Mouse (Mus musculus) neural tube, embryonic 15.5 days (tissue): ENCODE measurements around the gene Srp68. TPM values are rescaled to one million over a fixed set of nuclear protein-coding genes. Genes with fewer than 3 reads are reported as not detected.

Experiments used
- ATAC-seq: fragments of 200-750 bp; cut with Nextera tagmentation; 2 replicates; pipeline ENCODE4 v1.8.0; 2017; ENCODE audit warnings: mild to moderate bottlenecking, moderate TSS enrichment, moderate library complexity; ENCODE audit not compliant: low FRiP score
- H3K27ac ChIP-seq: fragments of 300-500 bp; sonication (generic); replicated peaks from 2 replicates; pipeline ENCODE4 v1.5.1; 2015; ENCODE audit warnings: mild to moderate bottlenecking, inconsistent platforms
- H3K27me3 ChIP-seq: fragments of 300-500 bp; sonication (generic); replicated peaks from 2 replicates; pipeline ENCODE4 v1.6.1; 2015; ENCODE audit warnings: inconsistent platforms
- H3K36me3 ChIP-seq: fragments of 300-500 bp; sonication (generic); 2 replicates; pipeline ENCODE4 v1.6.1; 2015; ENCODE audit warnings: inconsistent platforms
- H3K4me1 ChIP-seq: fragments of 300-500 bp; sonication (generic); 2 replicates; pipeline ENCODE4 v1.6.1; 2015; ENCODE audit warnings: inconsistent platforms
- H3K4me2 ChIP-seq: fragments of 300-500 bp; sonication (generic); 2 replicates; pipeline ENCODE4 v1.6.1; 2015; ENCODE audit warnings: inconsistent platforms, mild to moderate bottlenecking, moderate library complexity
- H3K4me3 ChIP-seq: fragments of 300-500 bp; sonication (generic); replicated peaks from 2 replicates; pipeline ENCODE4 v1.5.1; 2015; ENCODE audit warnings: mild to moderate bottlenecking, inconsistent platforms
- H3K9ac ChIP-seq: fragments of 300-500 bp; sonication (generic); replicated peaks from 2 replicates; pipeline ENCODE4 v1.6.1; 2015; ENCODE audit warnings: mild to moderate bottlenecking, inconsistent platforms
- H3K9me3 ChIP-seq: fragments of 300-500 bp; sonication (generic); replicated peaks from 2 replicates; pipeline ENCODE4 v1.6.1; 2016; ENCODE audit warnings: inconsistent platforms
- WGBS: fragments of 180-500 bp; shearing (Covaris S2); methylation state at CpG from one replicate; pipeline ENCODE4 v1.1.7; 2015; ENCODE audit warnings: mixed read lengths; 5-methylcytosine and 5-hydroxymethylcytosine counted together
- polyA plus RNA-seq: library from polyadenylated mRNA; unstranded; fragments of >200 nt; fragmentation: Nextera tagmentation; extraction: Ambion mirVana; gene quantifications from 2 replicates; pipeline ENCODE4 v1.2.1, GENCODE M21; 2015

The Srp68 gene
- polyA plus RNA-seq, 1 experiment from 2014 or later, result 64.2 TPM

DNA sequence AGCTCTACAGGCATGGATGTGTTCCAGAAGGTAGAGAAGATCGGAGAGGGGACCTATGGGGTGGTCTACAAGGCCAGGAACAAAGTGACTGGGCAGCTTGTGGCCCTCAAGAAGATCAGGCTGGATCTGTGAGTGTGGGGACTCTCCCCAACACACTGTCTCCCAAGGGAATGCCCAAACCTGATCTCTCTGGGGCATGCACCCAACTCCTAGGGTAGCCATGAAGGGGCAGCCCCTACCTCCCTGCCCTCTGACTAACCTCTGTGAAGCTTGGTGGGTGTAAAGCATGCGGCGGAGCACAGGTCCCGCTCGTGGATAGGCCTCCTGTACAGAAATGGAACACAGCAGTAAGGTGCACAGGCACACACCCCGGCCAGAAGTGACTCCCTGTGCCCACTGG lies 58.0 kb downstream of the Srp68 start:
- Histone ChIP-seq H3K36me3 (no peaks in the 10 kb centered on the region), H3K4me2 (no peak overlapping the region), H3K4me3 (no peak overlapping the region), H3K27ac (no peak overlapping the region), H3K27me3 (peaks cover 9% of the 10 kb centered on the region), H3K9me3 (no peaks in the 10 kb centered on the region), H3K9ac (no peak overlapping the region), H3K4me1 (peaks cover 19% of the 10 kb centered on the region)
- 89% methylated on average over 6 of the region's 6 CpGs for WGBS
- ATAC-seq, result no peak

- peaks cover 19% of the 10 kb centered on the region for H3K4me1 ChIP-seq
- H3K27ac ChIP-seq, result no peak overlapping the region
- no peak overlapping the region for H3K4me2 ChIP-seq
- H3K27me3 ChIP-seq, result 0 out of 2 replicates have a peak, but pooled peaks cover under 1% of the 10 kb centered on the region
- no peak overlapping the region for H3K9ac ChIP-seq
- 80% methylated on average over 7 of the region's 7 CpGs for WGBS
- no peak overlapping the region for H3K4me3 ChIP-seq
- no peaks in the 10 kb centered on the region for H3K36me3 ChIP-seq
- no peak for ATAC-seq
- no peaks in the 10 kb centered on the region for H3K9me3 ChIP-seq
Observed at GRCm38 (mm10) chr11:116215181-116215580, 58.8 kb downstream of the Srp68 start.

DNA sequence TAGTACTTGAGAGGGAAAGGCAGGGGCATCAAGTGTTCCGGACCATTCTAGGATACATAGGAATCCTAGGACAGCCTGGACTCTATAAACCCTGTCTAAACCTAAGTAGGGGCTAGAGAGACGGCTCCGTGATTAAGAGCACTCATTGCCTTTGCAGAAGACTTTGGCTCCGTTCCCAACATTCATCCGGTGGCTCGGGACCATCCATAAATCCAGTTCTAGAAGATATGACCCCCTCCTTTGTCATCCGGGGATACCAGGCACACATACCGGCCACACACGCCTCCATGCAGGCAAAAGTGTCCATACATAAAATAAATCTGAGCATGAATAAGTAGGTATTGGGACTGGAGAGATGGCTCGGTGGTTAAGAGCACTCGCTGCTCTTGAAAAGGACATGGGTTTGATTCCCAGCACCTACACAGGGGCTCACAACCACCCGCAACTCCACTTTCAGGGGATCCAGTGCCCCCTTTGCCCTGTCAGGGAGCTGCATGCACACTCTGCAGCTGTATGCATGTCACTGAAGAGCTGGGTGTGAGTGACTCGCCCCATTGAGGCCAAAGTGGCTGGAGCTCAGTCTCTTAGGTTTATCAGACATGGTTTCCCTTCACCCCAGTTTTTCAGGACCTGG lies 60.0 kb downstream of the Srp68 start:
- Histone ChIP-seq H3K36me3 (no peaks in the 10 kb centered on the region), H3K27ac (no peak overlapping the region), H3K4me2 (no peak overlapping the region), H3K4me3 (no peak overlapping the region), H3K27me3 (no peaks in the 10 kb centered on the region), H3K9ac (no peak overlapping the region), H3K4me1 (peaks cover 11% of the 10 kb centered on the region), H3K9me3 (no peaks in the 10 kb centered on the region)
- WGBS, result 83% methylated on average over 13 of the region's 13 CpGs
- ATAC-seq, result no peak

DNA sequence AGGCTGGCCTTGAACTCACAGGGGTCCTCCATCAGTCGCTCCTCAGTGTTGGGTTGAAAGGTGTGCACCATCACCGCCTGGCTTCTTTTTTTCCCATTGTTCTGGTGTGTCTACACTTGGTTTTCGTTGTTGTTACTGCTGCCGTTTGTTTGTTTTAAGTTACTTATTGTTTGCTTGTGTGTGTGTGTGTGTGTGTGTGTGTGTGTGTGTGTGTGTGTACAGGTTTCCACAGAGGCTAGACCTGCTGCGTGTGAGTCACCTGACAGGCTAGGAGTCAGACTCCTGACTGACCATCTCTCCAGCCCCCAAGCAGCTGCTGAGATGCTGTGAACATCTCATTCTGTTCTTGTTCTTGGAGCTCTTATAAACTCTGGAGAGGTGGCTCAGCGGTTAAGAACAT lies 61.2 kb downstream of the Srp68 start:
- Histone ChIP-seq H3K4me3 (no peak overlapping the region), H3K9ac (no peak overlapping the region), H3K4me2 (no peak overlapping the region), H3K36me3 (no peaks in the 10 kb centered on the region), H3K4me1 (no peaks in the 10 kb centered on the region), H3K27ac (no peak overlapping the region), H3K27me3 (no peaks in the 10 kb centered on the region), H3K9me3 (no peaks in the 10 kb centered on the region)
- ATAC-seq, result no peak
- 96% methylated on average over 5 of the region's 6 CpGs for WGBS

GRCm38 (mm10) chr11:116210696-116211095 lies 63.3 kb downstream of the Srp68 start:
- no peak for ATAC-seq
- H3K27ac ChIP-seq, result no peak overlapping the region

DNA sequence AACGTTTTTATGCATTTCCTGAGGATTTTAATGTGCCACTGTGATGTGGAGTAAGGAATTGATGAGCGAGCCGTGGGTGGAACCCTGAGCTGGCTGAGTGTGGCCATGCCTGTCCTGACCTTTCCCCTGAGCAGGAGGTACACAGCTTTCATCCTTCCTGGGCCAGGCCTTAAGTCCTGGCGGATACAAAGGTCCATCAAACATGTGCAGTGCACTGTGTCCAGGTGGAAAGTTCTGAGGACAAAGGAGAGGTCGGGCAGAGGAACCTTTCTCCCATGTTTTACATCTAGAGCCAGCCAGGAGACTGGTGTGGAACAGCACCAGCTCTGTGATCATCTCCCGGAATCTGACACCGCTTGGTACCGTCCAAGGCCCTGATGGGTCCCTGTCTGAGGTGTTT lies 64.8 kb downstream of the Srp68 start:
- H3K9me3 ChIP-seq, result no peaks in the 10 kb centered on the region
- ATAC-seq, result no peak
- no peak overlapping the region for H3K4me2 ChIP-seq
- no peak overlapping the region for H3K4me3 ChIP-seq
- H3K27me3 ChIP-seq, result no peaks in the 10 kb centered on the region
- WGBS, result 82% methylated on average over 8 of the region's 8 CpGs
- peaks cover 26% of the 10 kb centered on the region for H3K36me3 ChIP-seq
- H3K27ac ChIP-seq, result no peak overlapping the region
- H3K9ac ChIP-seq, result no peak overlapping the region
- no peaks in the 10 kb centered on the region for H3K4me1 ChIP-seq

More at GRCm38 (mm10) chr11:116210696-116211095, 63.3 kb downstream of the Srp68 start:
- Histone ChIP-seq H3K27me3 (no peaks in the 10 kb centered on the region), H3K4me3 (no peak overlapping the region), H3K4me1 (no peaks in the 10 kb centered on the region), H3K4me2 (no peak overlapping the region), H3K9me3 (no peaks in the 10 kb centered on the region), H3K36me3 (peaks cover 17% of the 10 kb centered on the region), H3K9ac (no peak overlapping the region)
- 73% methylated on average over 5 of the region's 5 CpGs for WGBS

- Histone ChIP-seq H3K27ac (no peak overlapping the region), H3K27me3 (no peaks in the 10 kb centered on the region), H3K9ac (no peak overlapping the region), H3K4me2 (no peak overlapping the region), H3K36me3 (peaks cover 26% of the 10 kb centered on the region), H3K4me1 (no peaks in the 10 kb centered on the region), H3K9me3 (no peaks in the 10 kb centered on the region), H3K4me3 (no peak overlapping the region)
- ATAC-seq, result no peak
- WGBS, result 89% methylated on average over 3 of the region's 3 CpGs
Observed at GRCm38 (mm10) chr11:116208660-116209059, 65.4 kb downstream of the Srp68 start.

GRCm38 (mm10) chr11:116206678-116207077 lies 67.3 kb downstream of the Srp68 start:
- H3K9me3 ChIP-seq, result no peaks in the 10 kb centered on the region
- ATAC-seq, result no peak
- H3K9ac ChIP-seq, result no peak overlapping the region
- no peak overlapping the region for H3K4me3 ChIP-seq
- no peak overlapping the region for H3K27ac ChIP-seq
- H3K4me1 ChIP-seq, result no peaks in the 10 kb centered on the region
- H3K4me2 ChIP-seq, result no peak overlapping the region
- H3K36me3 ChIP-seq, result peaks cover 26% of the 10 kb centered on the region
- no peaks in the 10 kb centered on the region for H3K27me3 ChIP-seq
- WGBS, result 65% methylated on average over 4 of the region's 4 CpGs

GRCm38 (mm10) chr11:116203150-116203549 lies 70.9 kb downstream of the Srp68 start:
- no peak overlapping the region for H3K4me3 ChIP-seq
- H3K27me3 ChIP-seq, result no peaks in the 10 kb centered on the region
- no peak overlapping the region for H3K4me2 ChIP-seq
- no peaks in the 10 kb centered on the region for H3K9me3 ChIP-seq
- H3K36me3 ChIP-seq, result peaks cover 26% of the 10 kb centered on the region
- 98% methylated on average over 3 of the region's 3 CpGs for WGBS
- no peak overlapping the region for H3K27ac ChIP-seq
- no peak for ATAC-seq
- peaks cover 8% of the 10 kb centered on the region for H3K4me1 ChIP-seq
- H3K9ac ChIP-seq, result no peak overlapping the region

GRCm38 (mm10) chr11:116201151-116201550 lies 72.9 kb downstream of the Srp68 start:
- Histone ChIP-seq H3K27ac (no peak overlapping the region), H3K27me3 (no peaks in the 10 kb centered on the region), H3K36me3 (peaks cover 15% of the 10 kb centered on the region), H3K4me1 (peaks cover 27% of the 10 kb centered on the region), H3K9ac (no peak overlapping the region), H3K9me3 (no peaks in the 10 kb centered on the region), H3K4me3 (no peak overlapping the region), H3K4me2 (no peak overlapping the region)
- ATAC-seq, result no peak
- WGBS, result 93% methylated on average over 2 of the region's 2 CpGs

- H3K27me3 ChIP-seq, result no peaks in the 10 kb centered on the region
- WGBS, result under 1% methylated on average over 61 of the region's 62 CpGs
Observed at GRCm38 (mm10) chr11:116198639-116199531, 75.1 kb downstream of the Srp68 start, which contains the start of the genes Ten1 and Acox1. Ten1 (plus strand) TSS chr11:116198855. Acox1 (minus strand) TSS chr11:116199045.

GRCm38 (mm10) chr11:116198132-116198531 lies 75.9 kb downstream of the Srp68 start:
- peak overlapping the region; percentile 61 for H3K4me2 ChIP-seq
- no peaks in the 10 kb centered on the region for H3K9me3 ChIP-seq
- peak overlapping the region; percentile 99 for H3K27ac ChIP-seq
- 0 out of 2 replicates have a peak, but pooled peaks have one; percentile 2 for ATAC-seq
- H3K9ac ChIP-seq, result peak overlapping the region; percentile 93
- no peaks in the 10 kb centered on the region for H3K27me3 ChIP-seq
- WGBS, result 21% methylated on average over 13 of the region's 13 CpGs
- peaks cover 41% of the 10 kb centered on the region for H3K4me1 ChIP-seq
- 0 out of 2 replicates have a peak, but pooled peaks cover 4% of the 10 kb centered on the region for H3K36me3 ChIP-seq
- H3K4me3 ChIP-seq, result peak overlapping the region; percentile 88

More at GRCm38 (mm10) chr11:116198639-116199531, 75.1 kb downstream of the Srp68 start, which contains the start of the genes Ten1 and Acox1:
- peaks cover 41% of the 10 kb centered on the region for H3K4me1 ChIP-seq
- H3K4me3 ChIP-seq, result peak within 1 kb of the TSS; percentile 88
- peak within 1 kb of the TSS; percentile 61 for H3K4me2 ChIP-seq
- no peaks in the 10 kb centered on the region for H3K9me3 ChIP-seq
- H3K27ac ChIP-seq, result peak within 1 kb of the TSS; percentile 99
- H3K36me3 ChIP-seq, result 0 out of 2 replicates have a peak, but pooled peaks cover 4% of the 10 kb centered on the region
- H3K9ac ChIP-seq, result peak within 1 kb of the TSS; percentile 93
- peak; percentile 98 for ATAC-seq
